Mouse (Mus musculus) ES-E14 (cell line): ENCODE data around the gene Lrrc41. TPM values are rescaled to one million over a fixed set of nuclear protein-coding genes. Genes with fewer than 3 reads are reported as not detected.

Experiments
- DNase-seq: peaks from one replicate; pipeline ENCODE4 v3.0.0-alpha.2; 2013; ENCODE audit warnings: low read depth, low spot score
- H3K27ac ChIP-seq: 2 replicates; pipeline ENCODE4 v1.5.1; 2012; ENCODE audit warnings: low read depth, mild to moderate bottlenecking, low read length, moderate library complexity, mixed read lengths; ENCODE audit not compliant: poor library complexity, insufficient read depth, severe bottlenecking
- H3K36me3 ChIP-seq: 2 replicates; pipeline ENCODE4 v1.6.1; 2012; ENCODE audit warnings: mild to moderate bottlenecking, low read length, moderate library complexity, mixed read lengths; ENCODE audit not compliant: control insufficient read depth, poor library complexity, insufficient read depth, severe bottlenecking
- H3K4me1 ChIP-seq, 2 experiments: fragments of 150-350 bp in 1 of 2; sonication (generic) in 1 of 2; 2 replicates each; pipeline ENCODE4 v1.6.1; 2012; ENCODE audit warnings: low read length in 2 of 2, mild to moderate bottlenecking in 1 of 2, mixed read lengths in 1 of 2; ENCODE audit not compliant: control insufficient read depth in 2 of 2, insufficient read depth in 2 of 2, poor library complexity in 1 of 2
- H3K4me3 ChIP-seq, 2 experiments: fragments of 150-350 bp in 1 of 2; sonication (generic) in 1 of 2; 2 replicates each; pipeline ENCODE4 v1.5.1; 2012; ENCODE audit warnings: low read length in 2 of 2, low read depth in 1 of 2, mild to moderate bottlenecking in 1 of 2, mixed read lengths in 1 of 2; ENCODE audit not compliant: insufficient read depth in 1 of 2, poor library complexity in 1 of 2, severe bottlenecking in 1 of 2
- H3K9ac ChIP-seq: 2 replicates; pipeline ENCODE4 v1.6.1; 2012; ENCODE audit warnings: low read depth, mild to moderate bottlenecking, low read length, mixed read lengths; ENCODE audit not compliant: poor library complexity, insufficient read depth, severe bottlenecking
- H3K9me3 ChIP-seq: fragments of 150-350 bp; sonication (generic); 2 replicates; pipeline ENCODE4 v1.6.1; 2012; ENCODE audit warnings: low read depth, mild to moderate bottlenecking, low read length; ENCODE audit not compliant: control insufficient read depth, insufficient read depth
- CHD2 ChIP-seq: IDR thresholded peaks from 2 replicates; pipeline ENCODE4 v1.6.1; 2014; ENCODE audit warnings: mild to moderate bottlenecking, low read depth, low read length, inconsistent platforms
- HCFC1 ChIP-seq: IDR thresholded peaks from 2 replicates; pipeline ENCODE4 v1.6.1; 2012; ENCODE audit warnings: low read length, inconsistent platforms, borderline replicate concordance; ENCODE audit not compliant: insufficient read depth
- MAFK ChIP-seq: IDR thresholded peaks from 2 replicates; pipeline ENCODE4 v1.6.1; 2014; ENCODE audit warnings: mild to moderate bottlenecking, low read depth, low read length, inconsistent platforms; ENCODE audit not compliant: insufficient read depth
- ZC3H11A ChIP-seq: IDR thresholded peaks from 2 replicates; pipeline ENCODE4 v1.6.1; 2012; ENCODE audit warnings: low read depth, mild to moderate bottlenecking, inconsistent platforms, low read length, borderline replicate concordance
- ZNF384 ChIP-seq: IDR thresholded peaks from 2 replicates; pipeline ENCODE4 v1.6.1; 2012; ENCODE audit warnings: low read depth, low read length, inconsistent platforms
- in situ Hi-C, 2 experiments: fragments of 600-800 bp; cut with MboI; formaldehyde crosslinking; loops; one replicate each; pipeline ENCODE4 v1.15.1; 2025; ENCODE audit warnings: low sequenced_read_pairs in 2 of 2, inconsistent platforms in 1 of 2; ENCODE audit not compliant: unreplicated experiment in 2 of 2
- total RNA-seq: library from RNA; depleted of rRNA; stranded (reverse); fragments of 300-350 nt; gene quantifications from 2 replicates; pipeline ENCODE4 v1.2.3, GENCODE M21; 2012

Lrrc41 gene
- total RNA-seq, 1 experiment, result 42.0 TPM

DNA sequence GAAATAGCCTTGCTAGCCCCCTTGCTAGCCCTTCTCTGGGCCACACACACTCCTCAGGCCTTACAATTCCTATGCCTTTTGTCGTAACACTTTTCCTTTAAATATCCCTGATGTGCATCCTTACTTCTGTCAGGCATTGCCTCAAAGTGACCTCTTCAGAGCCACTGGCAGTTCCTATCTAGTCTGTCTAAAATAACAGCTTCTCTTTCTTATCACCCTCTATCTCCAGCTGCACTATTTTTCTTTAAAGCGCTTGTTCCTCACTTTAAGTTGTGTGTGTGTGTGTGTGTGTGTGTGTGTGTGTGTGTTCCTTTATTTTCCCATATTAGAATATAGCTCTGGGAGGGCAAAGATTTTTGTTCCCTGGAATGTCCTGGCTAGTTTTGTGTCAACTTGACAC, 28.5 kb upstream of the Lrrc41 start:
- Histone ChIP-seq H3K36me3 (no peaks in the 10 kb centered on the region; the same call in 1 of the 2 replicates), H3K27ac (no peak overlapping the region), H3K9me3 (no peaks in the 10 kb centered on the region), H3K4me1 (no peaks in the 10 kb centered on the region), H3K9ac (no peak overlapping the region), H3K4me3 (no peak overlapping the region)
- no peak for DNase-seq
- in situ Hi-C loops, result no loop called here
- TF ChIP-seq ZC3H11A (no peak), HCFC1 (no peak), CHD2 (no peak)

DNA sequence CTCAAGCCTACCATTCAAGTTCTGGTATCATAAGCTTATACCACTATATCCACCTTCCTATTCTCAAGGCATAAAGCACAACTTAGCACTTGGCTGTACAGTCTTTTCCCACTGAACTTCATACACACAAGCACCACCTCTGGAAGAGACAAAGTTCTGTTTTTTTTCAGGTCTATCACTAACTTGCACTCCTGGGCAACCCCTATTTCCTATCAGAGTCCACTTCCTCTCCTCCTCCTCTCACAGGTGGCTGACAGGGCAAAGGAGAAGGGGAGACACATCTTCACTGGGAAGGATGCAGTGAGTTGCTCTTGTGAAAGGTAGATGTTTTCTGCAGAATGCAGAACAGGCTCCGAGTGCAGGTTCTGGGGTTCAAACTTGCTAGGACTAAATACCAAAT, 27.4 kb upstream of the Lrrc41 start:
- no peaks in the 10 kb centered on the region; the same call in 1 of the 2 replicates for H3K36me3 ChIP-seq
- no peak overlapping the region for H3K27ac ChIP-seq
- in situ Hi-C loops, result no loop called here
- H3K4me3 ChIP-seq, result no peak overlapping the region
- no peak for TF ChIP-seq ZNF384
- TF ChIP-seq ZC3H11A, result no peak
- TF ChIP-seq HCFC1, result no peak
- no peak for TF ChIP-seq CHD2
- no peak for TF ChIP-seq MAFK
- peaks cover 3 to 4% of the 10 kb centered on the region in 2 experiments; a peak in 2 of 4 replicates for H3K4me1 ChIP-seq
- no peak for DNase-seq
- no peaks in the 10 kb centered on the region for H3K9me3 ChIP-seq
- no peak overlapping the region for H3K9ac ChIP-seq

- Histone ChIP-seq H3K9ac (no peak overlapping the region), H3K36me3 (no peaks in the 10 kb centered on the region; the same call in 1 of the 2 replicates), H3K9me3 (no peaks in the 10 kb centered on the region), H3K4me1 (peaks cover 3 to 4% of the 10 kb centered on the region in 2 experiments; a peak in 2 of 4 replicates), H3K27ac (no peak overlapping the region), H3K4me3 (no peak overlapping the region)
- no peak for DNase-seq
- TF ChIP-seq HCFC1 (no peak), ZNF384 (no peak), MAFK (no peak), CHD2 (no peak), ZC3H11A (no peak)
- in situ Hi-C loops, result no loop called here
Observed at GRCm38 (mm10) chr4:116048130-116048920, 26.7 kb upstream of the Lrrc41 start.

DNA sequence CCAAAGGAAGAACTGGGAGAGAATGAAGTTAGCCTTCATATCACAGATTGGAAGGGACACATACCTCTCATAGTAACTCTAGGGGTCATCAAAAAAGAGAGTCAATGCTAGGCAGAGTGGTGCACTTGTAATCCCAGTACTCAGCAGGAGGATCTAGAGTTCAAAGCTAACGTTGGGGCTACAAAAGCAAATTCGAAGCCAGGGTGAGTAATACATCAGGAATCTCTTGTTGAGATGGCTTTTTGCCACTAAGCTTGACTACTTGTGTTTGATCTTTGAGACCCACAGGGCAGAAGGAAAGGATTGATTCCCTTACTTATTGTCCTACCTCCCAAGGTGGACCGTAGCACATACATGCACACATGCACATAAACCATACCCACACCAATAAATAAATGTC, 25.9 kb upstream of the Lrrc41 start:
- no peak for TF ChIP-seq CHD2
- no peak for TF ChIP-seq MAFK
- TF ChIP-seq ZNF384, result no peak
- TF ChIP-seq HCFC1, result no peak
- no peak for TF ChIP-seq ZC3H11A
- Histone ChIP-seq H3K4me1 (peaks cover 3 to 4% of the 10 kb centered on the region in 2 experiments; a peak in 2 of 4 replicates), H3K4me3 (no peak overlapping the region), H3K9me3 (no peaks in the 10 kb centered on the region), H3K27ac (no peak overlapping the region), H3K9ac (no peak overlapping the region), H3K36me3 (no peaks in the 10 kb centered on the region; the same call in 1 of the 2 replicates)
- in situ Hi-C loops, result no loop called here
- no peak for DNase-seq
